Mouse (Mus musculus) mature B cell (primary cell): ENCODE results near the gene Tango6.
"Not testable (repeated sequence)": the region's sequence is repeated elsewhere in the genome, so short reads cannot be mapped to it uniquely, and the experiment has no call there.

Experiments
- in situ Hi-C: fragments of 300-500 bp; cut with MboI; formaldehyde crosslinking; loops from 2 replicates; pipeline ENCODE4 v1.14.3; 2019

The Tango6 gene

GRCm38 (mm10) chr8:106743361-106743760 is 60.5 kb downstream of the Tango6 start:
- in situ Hi-C loops, result no loop called here

- in situ Hi-C loops, result no loop called here
These were observed 70.6 kb downstream of the Tango6 start for GRCm38 (mm10) chr8:106753436-106753835.

- in situ Hi-C loops, result no loop called here
These were observed 78.4 kb downstream of the Tango6 start for GRCm38 (mm10) chr8:106761317-106761716.

- in situ Hi-C loops, result no loop called here
These were observed 79.1 kb downstream of the Tango6 start for GRCm38 (mm10) chr8:106761867-106762523.

GRCm38 (mm10) chr8:106764529-106764928 is 81.7 kb downstream of the Tango6 start:
- in situ Hi-C loops, result no loop called here

GRCm38 (mm10) chr8:106765570-106765969 is 82.7 kb downstream of the Tango6 start:
- in situ Hi-C loops, result no loop called here

GRCm38 (mm10) chr8:106766736-106767135 is 83.9 kb downstream of the Tango6 start:
- in situ Hi-C loops, result no loop called here

GRCm38 (mm10) chr8:106769147-106769805 is 86.4 kb downstream of the Tango6 start:
- in situ Hi-C loops, result no loop called here

GRCm38 (mm10) chr8:106770596-106771179 is 87.8 kb downstream of the Tango6 start:
- in situ Hi-C loops, result no loop called here

- in situ Hi-C loops, result no loop called here
These were observed 89.2 kb downstream of the Tango6 start for GRCm38 (mm10) chr8:106772094-106772493.

- in situ Hi-C loops, result no loop called here
These were observed 89.6 kb downstream of the Tango6 start for GRCm38 (mm10) chr8:106772501-106772900.

GRCm38 (mm10) chr8:106774567-106775320 is 91.9 kb downstream of the Tango6 start:
- in situ Hi-C loops, result no loop called here

- in situ Hi-C loops, result no loop called here
These were observed 106.8 kb downstream of the Tango6 start for GRCm38 (mm10) chr8:106789623-106790022.

- in situ Hi-C loops, result no loop called here
These were observed 112.0 kb downstream of the Tango6 start for GRCm38 (mm10) chr8:106794820-106795219.

GRCm38 (mm10) chr8:106799821-106800220 is 117.0 kb downstream of the Tango6 start:
- in situ Hi-C loops, result no loop called here

GRCm38 (mm10) chr8:106801261-106801660 is 118.4 kb downstream of the Tango6 start:
- in situ Hi-C loops, result no loop called here

- in situ Hi-C loops, result not testable (repeated sequence)
These were observed 119.7 kb downstream of the Tango6 start for GRCm38 (mm10) chr8:106802384-106803137.

GRCm38 (mm10) chr8:106805859-106806258 is 123.0 kb downstream of the Tango6 start:
- in situ Hi-C loops, result no loop called here

- in situ Hi-C loops, result no loop called here
These were observed 124.6 kb downstream of the Tango6 start for GRCm38 (mm10) chr8:106807461-106807860.

GRCm38 (mm10) chr8:106809726-106810125 is 126.9 kb downstream of the Tango6 start:
- in situ Hi-C loops, result no loop called here

GRCm38 (mm10) chr8:106810406-106810805 is 127.5 kb downstream of the Tango6 start:
- in situ Hi-C loops, result no loop called here

GRCm38 (mm10) chr8:106812560-106812959 is 129.7 kb downstream of the Tango6 start:
- in situ Hi-C loops, result no loop called here
